Comparison of ENCODE assay signal across 7 mouse cellular contexts in genomic region chr17:70873778-70874124, GRCm38 (mm10). TPM values are rescaled to one million over a fixed set of nuclear protein-coding genes. Genes with fewer than 3 reads are reported as not detected.
DNase-seq lines count a peak whose midpoint lies in the region; ATAC-seq lines count a peak whose summit lies in the region.

No protein-coding gene starts in this region.

- H3K9ac ChIP-seq in forebrain, embryonic 12.5 days = 0 out of 2 replicates have a peak overlapping the region, but pooled peaks have one; percentile 5
- H3K9ac ChIP-seq in liver, embryonic 12.5 days = no peak overlapping the region

- H3K4me3 ChIP-seq in forebrain, embryonic 12.5 days (replicated peaks) = peak overlapping the region; percentile 26; the same call in 1 of the 2 replicates
- peak overlapping the region; percentile 17 for H3K4me3 ChIP-seq in liver, embryonic 12.5 days

- DNase-seq in A20 (ENCODE audit: low read depth, low spot score) = peak; percentile 68
- peak; percentile 47 for DNase-seq in CD4-positive, CD25-positive, alpha-beta regulatory T cell, adult 2 months (ENCODE audit: low read depth, low spot score)
- no peak for DNase-seq in gastrocnemius, postnatal 4 days (ENCODE audit: low spot score in 2 of 2)
- DNase-seq in gastrocnemius, postnatal 25 days = no peak
- no peak for DNase-seq in natural killer cell, adult 2 months (ENCODE audit: low spot score in 2 of 2)

- no peak for ATAC-seq in forebrain, embryonic 12.5 days (ENCODE audit: low FRiP score)
- ATAC-seq in liver, embryonic 12.5 days = no peak

- WGBS in forebrain, embryonic 12.5 days = 33% methylated on average over 7 of the region's 7 CpGs
- WGBS in liver, embryonic 12.5 days (ENCODE audit: insufficient replicate concordance) = 51% methylated on average over 7 of the region's 7 CpGs

- peaks cover 24% of the 10 kb centered on the region for H3K4me1 ChIP-seq in forebrain, embryonic 12.5 days
- H3K4me1 ChIP-seq in liver, embryonic 12.5 days = 0 out of 2 replicates have a peak, but pooled peaks cover 6% of the 10 kb centered on the region

- H3K36me3 ChIP-seq in forebrain, embryonic 12.5 days (replicated peaks) = no peaks in the 10 kb centered on the region
- H3K36me3 ChIP-seq in liver, embryonic 12.5 days = no peaks in the 10 kb centered on the region

- H3K4me2 ChIP-seq in forebrain, embryonic 12.5 days = peak overlapping the region; percentile 51
- peak overlapping the region; percentile 51 for H3K4me2 ChIP-seq in liver, embryonic 12.5 days

- H3K27me3 ChIP-seq in forebrain, embryonic 12.5 days = peaks cover 3% of the 10 kb centered on the region; the same call in 1 of the 2 replicates
- no peaks in the 10 kb centered on the region for H3K27me3 ChIP-seq in liver, embryonic 12.5 days (replicated peaks)

- H3K9me3 ChIP-seq in forebrain, embryonic 12.5 days = no peaks in the 10 kb centered on the region
- no peaks in the 10 kb centered on the region for H3K9me3 ChIP-seq in liver, embryonic 12.5 days (replicated peaks)

- H3K27ac ChIP-seq in forebrain, embryonic 12.5 days = no peak overlapping the region
- H3K27ac ChIP-seq in liver, embryonic 12.5 days = peak overlapping the region; percentile 30; the same call in 1 of the 2 replicates

RNA-seq across cellular contexts. Expression of gene Tgif1, which starts 20.4 kb away (rescaled TPM):
- 47.4 and 52.6 TPM in 2 replicates for polyA plus RNA-seq in forebrain, embryonic 12.5 days (2016; fragmentation: Nextera tagmentation; extraction: Ambion mirVana)
- 13.3 and 13.8 TPM in 2 replicates for polyA plus RNA-seq in liver, embryonic 12.5 days (2016; fragmentation: Nextera tagmentation; extraction: Ambion mirVana)
- 10 to 100 TPM; 16.3 to 18.6 TPM for total RNA-seq in gastrocnemius, postnatal 4 days (2021)
- total RNA-seq in gastrocnemius, postnatal 25 days (2021) = 1 to 10 TPM; 3.8 to 4.4 TPM

Comparison
In these comparisons a context has a peak if more than half of its experiments do, and no peak if none do; other contexts are left out.
1. DNase-seq: peak in A20 (single experiment) and CD4-positive, CD25-positive, alpha-beta regulatory T cell, adult 2 months (single experiment); none in gastrocnemius, postnatal 4 days (0 of 2), gastrocnemius, postnatal 25 days (single experiment) and natural killer cell, adult 2 months (0 of 2).